9 mouse cellular contexts compared by ENCODE assay signal in the genomic region with DNA sequence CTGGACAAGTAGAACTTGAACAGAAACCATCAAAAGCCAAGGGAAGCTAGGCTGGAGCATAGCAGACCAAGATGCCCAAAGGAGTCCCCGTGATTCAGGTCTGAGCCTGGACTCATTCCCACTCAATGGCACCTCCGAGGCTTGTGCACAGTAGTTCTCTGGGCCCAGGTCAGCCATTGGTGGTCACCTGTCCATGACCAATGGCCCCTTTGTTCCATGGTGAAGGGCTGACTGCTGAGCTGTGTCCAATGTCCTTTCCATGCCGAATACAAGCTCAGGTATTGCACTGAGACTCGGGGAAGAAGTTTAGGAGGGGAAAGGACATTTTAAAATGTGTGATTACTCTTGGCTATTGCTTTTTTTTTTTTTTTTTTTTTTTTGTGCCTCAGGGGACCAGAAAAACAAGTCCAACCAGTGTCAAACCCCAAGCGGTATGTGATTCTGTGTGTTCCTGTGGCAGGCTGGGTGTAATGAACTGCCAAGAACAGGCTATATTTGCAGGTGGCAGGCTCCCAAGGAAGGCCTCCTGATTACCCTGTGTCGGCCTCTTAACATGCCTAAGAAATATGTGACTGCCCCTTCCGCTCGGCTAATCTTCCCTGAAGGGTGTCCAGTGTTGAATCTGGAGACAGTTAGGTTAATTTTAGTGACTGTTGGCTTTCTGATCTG.
A peak's percentile ranks its signal among the peaks of the same experiment; 100 is the strongest.
DNase-seq lines count a peak whose midpoint lies in the region; ATAC-seq and TF ChIP-seq lines count a peak whose summit lies in the region.
"Had no signal": no experiment of that assay in that cellular context is flagged by ENCODE, and none has a peak within 500 bp of the region (broad histone marks: within the 10 kb centered on the region; RNA-seq: fewer than 3 reads in every experiment).

No protein-coding gene starts in this region.

- no peak for TF ChIP-seq CTCF in brain, embryonic 14.5 days (IDR thresholded peaks at IDR 0.05; ENCODE audit: borderline replicate concordance, extremely low read depth, insufficient read depth, insufficient read length)
- TF ChIP-seq CTCF in liver, postnatal 0 days (IDR thresholded peaks at IDR 0.05; ENCODE audit: low read depth): no peak

- H3K36me3 ChIP-seq in ES-E14 (ENCODE audit: control insufficient read depth, insufficient read depth, low read length, poor library complexity, severe bottlenecking): no peaks in the 10 kb centered on the region
- H3K36me3 ChIP-seq in heart, embryonic 15.5 days: no peaks in the 10 kb centered on the region
- H3K36me3 ChIP-seq in liver, postnatal 0 days (replicated peaks; ENCODE audit: insufficient read depth, low read length): no peaks in the 10 kb centered on the region

- H3K27me3 ChIP-seq in heart, embryonic 15.5 days: no peaks in the 10 kb centered on the region
- no peaks in the 10 kb centered on the region for H3K27me3 ChIP-seq in liver, postnatal 0 days (ENCODE audit: insufficient read depth, low read length)
- H3K27me3 ChIP-seq: Patski had no signal

- no peak overlapping the region for H3K4me2 ChIP-seq in heart, embryonic 15.5 days
- H3K4me2 ChIP-seq in liver, postnatal 0 days (ENCODE audit: low read depth, low read length): no peak overlapping the region

- no peak overlapping the region for H3K4me3 ChIP-seq in ES-E14 (ENCODE audit: insufficient read depth in 1 of 2, low read depth in 1 of 2, low read length in 2 of 2, poor library complexity in 1 of 2, severe bottlenecking in 1 of 2)
- no peak overlapping the region for H3K4me3 ChIP-seq in heart, embryonic 15.5 days
- H3K4me3 ChIP-seq in liver, postnatal 0 days (ENCODE audit: low read depth, low read length): no peak overlapping the region

- no peak for TF ChIP-seq EP300 in liver, postnatal 0 days (IDR thresholded peaks at IDR 0.05; ENCODE audit: low read depth)

- in situ Hi-C loops in ES-E14 (cut with MboI; ENCODE audit: low sequenced_read_pairs in 2 of 2, unreplicated experiment in 2 of 2): no loop called here

- DNase-seq in ES-E14 (ENCODE audit: low read depth, low spot score): no peak
- peak; percentile 46 for DNase-seq in brain, embryonic 14.5 days (ENCODE audit: low read depth)
- peak; percentile 73 for DNase-seq in kidney, postnatal 14 days
- DNase-seq in frontal cortex, adult 2 months (ENCODE audit: extremely low spot score in 1 of 2, low spot score in 1 of 2): no peak
- no peak for DNase-seq in liver, postnatal 0 days
- DNase-seq in cerebellum, adult 11-12 months: no peak
- DNase-seq: cerebellum, adult 9-11 months had no signal

- H3K9ac ChIP-seq in ES-E14 (ENCODE audit: insufficient read depth, low read depth, low read length, poor library complexity, severe bottlenecking): no peak overlapping the region
- no peak overlapping the region for H3K9ac ChIP-seq in heart, embryonic 15.5 days
- H3K9ac ChIP-seq in liver, postnatal 0 days (replicated peaks): no peak overlapping the region

- H3K27ac ChIP-seq in ES-E14 (ENCODE audit: insufficient read depth, low read depth, low read length, poor library complexity, severe bottlenecking): no peak overlapping the region
- H3K27ac ChIP-seq in heart, embryonic 15.5 days: peak overlapping the region; percentile 37
- no peak overlapping the region for H3K27ac ChIP-seq in liver, postnatal 0 days (ENCODE audit: low read depth)

- no peaks in the 10 kb centered on the region for H3K9me3 ChIP-seq in ES-E14 (ENCODE audit: control insufficient read depth, insufficient read depth, low read depth, low read length)
- H3K9me3 ChIP-seq in heart, embryonic 15.5 days (replicated peaks): no peaks in the 10 kb centered on the region
- H3K9me3 ChIP-seq in liver, postnatal 0 days (ENCODE audit: low read length): no peaks in the 10 kb centered on the region

- 52% methylated on average over 8 of the region's 8 CpGs for WGBS in heart, embryonic 15.5 days
- 55% methylated on average over 8 of the region's 8 CpGs for WGBS in liver, postnatal 0 days (ENCODE audit: insufficient replicate concordance)

- TF ChIP-seq POLR2A in brain, embryonic 14.5 days (IDR thresholded peaks at IDR 0.05; ENCODE audit: borderline replicate concordance, extremely low read depth, insufficient read depth, insufficient read length, poor library complexity, severe bottlenecking): no peak

- no peak; the same call in 1 of the 2 replicates for ATAC-seq in heart, embryonic 15.5 days (replicated peaks; ENCODE audit: insufficient number of reproducible peaks, insufficient read depth, low FRiP score, low read depth)
- ATAC-seq in liver, postnatal 0 days: no peak
- ATAC-seq: Patski had no signal

- H3K4me1 ChIP-seq in ES-E14 (ENCODE audit: control insufficient read depth in 2 of 2, insufficient read depth in 2 of 2, low read length in 2 of 2, poor library complexity in 1 of 2): peaks cover 2 to 8% of the 10 kb centered on the region in 2 experiments; a peak in 1 of 4 replicates
- H3K4me1 ChIP-seq in heart, embryonic 15.5 days (replicated peaks): peaks cover 30% of the 10 kb centered on the region
- peaks cover 22% of the 10 kb centered on the region for H3K4me1 ChIP-seq in liver, postnatal 0 days (ENCODE audit: insufficient read depth)

TF ChIP-seq in ES-E14, 5 proteins besides CTCF, POLR2A, EP300 and RAD21:
- peak; percentile 73 for TF ChIP-seq ZNF384 (IDR thresholded peaks at IDR 0.05; ENCODE audit: low read depth, low read length)
- no peak for TF ChIP-seq MAFK (IDR thresholded peaks at IDR 0.05; ENCODE audit: insufficient read depth, low read depth, low read length)
- TF ChIP-seq HCFC1 (IDR thresholded peaks at IDR 0.05; ENCODE audit: borderline replicate concordance, insufficient read depth, low read length): no peak
- no peak for TF ChIP-seq ZC3H11A (IDR thresholded peaks at IDR 0.05; ENCODE audit: borderline replicate concordance, low read depth, low read length)
- no peak for TF ChIP-seq CHD2 (IDR thresholded peaks at IDR 0.05; ENCODE audit: low read depth, low read length)

Comparison
In these comparisons a context has a peak if more than half of its experiments do, and no peak if none do; other contexts are left out.
1. DNase-seq: peak in brain, embryonic 14.5 days (single experiment) and kidney, postnatal 14 days (single experiment); none in ES-E14 (single experiment), frontal cortex, adult 2 months (0 of 2), liver, postnatal 0 days (single experiment) and cerebellum, adult 11-12 months (single experiment).